Mouse (Mus musculus) embryo, embryonic 11.5 days (tissue): ENCODE measurements around the gene Frem3.

Experiments used
- DNase-seq: peaks from one replicate; pipeline ENCODE4 v3.0.0-alpha.2; 2012; ENCODE audit warnings: low read depth, low spot score

Frem3 gene

GRCm38 (mm10) chr8:80710670-80711400, 100.0 kb downstream of the Frem3 start:
- no peak for DNase-seq

GRCm38 (mm10) chr8:80714461-80714860, 103.6 kb downstream of the Frem3 start:
- no peak for DNase-seq

GRCm38 (mm10) chr8:80732326-80732725, 121.4 kb downstream of the Frem3 start:
- DNase-seq = no peak

- DNase-seq = no peak
These were observed 127.1 kb downstream of the Frem3 start for GRCm38 (mm10) chr8:80738046-80738387.

GRCm38 (mm10) chr8:80738388-80739154, 127.7 kb downstream of the Frem3 start:
- DNase-seq = peak; percentile 29

- DNase-seq = peak; percentile 83
These were observed 128.5 kb downstream of the Frem3 start, which contains the start of gene Smarca5 for GRCm38 (mm10) chr8:80739155-80739924. Gene Smarca5, minus strand, starts transcription at chr8:80739497.

- no peak for DNase-seq
These were observed 129.1 kb downstream of the Frem3 start for GRCm38 (mm10) chr8:80739932-80740331.
